Mouse (Mus musculus) forebrain, embryonic 12.5 days (tissue): Measurements from ENCODE around the gene Fam71f2. TPM values are rescaled to one million over a fixed set of nuclear protein-coding genes. Genes with fewer than 3 reads are reported as not detected.
A peak's percentile ranks its signal among the peaks of the same experiment; 100 is the strongest.

ENCODE experiments used
- ATAC-seq: fragments of 200-750 bp; cut with Nextera tagmentation; 2 replicates; pipeline ENCODE4 v1.8.0; 2017; ENCODE audit warnings: moderate TSS enrichment; ENCODE audit not compliant: low FRiP score
- H3K27ac ChIP-seq: fragments of 300-500 bp; sonication (generic); 2 replicates; pipeline ENCODE4 v1.5.1; 2016; ENCODE audit warnings: mild to moderate bottlenecking
- H3K27me3 ChIP-seq: fragments of 300-500 bp; sonication (generic); 2 replicates; pipeline ENCODE4 v1.6.1; 2016; ENCODE audit warnings: mild to moderate bottlenecking
- H3K36me3 ChIP-seq: fragments of 300-500 bp; sonication (generic); replicated peaks from 2 replicates; pipeline ENCODE4 v1.6.1; 2016; ENCODE audit warnings: mild to moderate bottlenecking
- H3K4me1 ChIP-seq: fragments of 300-500 bp; sonication (generic); 2 replicates; pipeline ENCODE4 v1.6.1; 2016
- H3K4me2 ChIP-seq: fragments of 300-500 bp; sonication (generic); 2 replicates; pipeline ENCODE4 v1.6.1; 2016; ENCODE audit warnings: mild to moderate bottlenecking, moderate library complexity
- H3K4me3 ChIP-seq: fragments of 300-500 bp; sonication (generic); replicated peaks from 2 replicates; pipeline ENCODE4 v1.5.1; 2016; ENCODE audit warnings: mild to moderate bottlenecking
- H3K9ac ChIP-seq: fragments of 300-500 bp; sonication (generic); 2 replicates; pipeline ENCODE4 v1.6.1; 2016; ENCODE audit warnings: mild to moderate bottlenecking
- H3K9me3 ChIP-seq: fragments of 300-500 bp; sonication (generic); 2 replicates; pipeline ENCODE4 v1.6.1; 2016
- WGBS: fragments of 180-500 bp; shearing (Covaris S2); methylation state at CpG from one replicate; pipeline ENCODE4 v1.1.7; 2016; 5-methylcytosine and 5-hydroxymethylcytosine counted together
- polyA plus RNA-seq: library from polyadenylated mRNA; unstranded; fragments of >200 nt; fragmentation: Nextera tagmentation; extraction: Ambion mirVana; gene quantifications from 2 replicates; pipeline ENCODE4 v1.2.1, GENCODE M21; 2016

The Fam71f2 gene
- polyA plus RNA-seq, 1 experiment from 2014 or later: 0.77 TPM

DNA sequence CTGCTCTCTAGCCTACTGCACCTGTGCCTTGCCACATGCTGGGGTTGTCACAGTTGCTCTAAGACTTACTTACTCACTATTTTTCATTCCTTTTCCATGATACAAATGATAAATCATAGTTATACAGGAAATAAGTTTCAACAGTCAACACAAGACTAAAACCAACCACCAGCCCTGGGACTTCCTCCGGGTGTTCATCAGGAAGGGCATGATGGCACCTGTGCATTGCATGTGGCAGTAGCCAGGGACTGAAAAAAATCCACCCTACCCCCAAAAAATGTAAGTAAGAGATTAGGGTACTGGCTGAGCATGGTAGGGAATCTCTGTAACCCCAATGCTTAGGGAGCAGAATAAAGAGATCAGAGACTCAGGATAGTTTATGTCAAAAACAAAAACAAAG, 20.0 kb upstream of the Fam71f2 start:
- 88% methylated on average over 1 of the region's 1 CpGs for WGBS
- Histone ChIP-seq H3K36me3 (no peaks in the 10 kb centered on the region), H3K27ac (no peak overlapping the region), H3K4me2 (no peak overlapping the region), H3K4me1 (peaks cover 7% of the 10 kb centered on the region), H3K27me3 (0 out of 2 replicates have a peak, but pooled peaks cover 3% of the 10 kb centered on the region), H3K9ac (no peak overlapping the region), H3K4me3 (no peak overlapping the region), H3K9me3 (no peaks in the 10 kb centered on the region)
- ATAC-seq: no peak

DNA sequence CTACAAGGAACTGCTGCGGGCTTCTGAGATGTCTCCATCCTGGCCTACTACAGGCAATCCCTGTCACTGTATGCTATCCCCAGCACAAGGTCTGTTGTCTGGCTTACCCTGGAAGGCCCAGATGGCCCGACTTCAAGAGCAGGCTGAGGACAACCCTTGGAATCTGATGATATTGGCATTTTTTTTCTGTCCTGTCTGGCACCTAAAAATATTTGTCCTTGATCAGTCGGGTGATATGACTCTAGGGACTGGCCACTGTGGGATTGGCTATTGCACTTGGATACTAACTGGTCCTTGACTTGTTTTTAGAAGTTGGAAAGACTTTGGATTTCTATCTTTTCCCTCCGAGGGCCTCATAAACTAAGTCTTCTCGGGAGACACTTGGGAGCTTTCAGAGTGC, 17.6 kb upstream of the Fam71f2 start:
- no peak overlapping the region for H3K9ac ChIP-seq
- 84% methylated on average over 5 of the region's 5 CpGs for WGBS
- no peak for ATAC-seq

DNA sequence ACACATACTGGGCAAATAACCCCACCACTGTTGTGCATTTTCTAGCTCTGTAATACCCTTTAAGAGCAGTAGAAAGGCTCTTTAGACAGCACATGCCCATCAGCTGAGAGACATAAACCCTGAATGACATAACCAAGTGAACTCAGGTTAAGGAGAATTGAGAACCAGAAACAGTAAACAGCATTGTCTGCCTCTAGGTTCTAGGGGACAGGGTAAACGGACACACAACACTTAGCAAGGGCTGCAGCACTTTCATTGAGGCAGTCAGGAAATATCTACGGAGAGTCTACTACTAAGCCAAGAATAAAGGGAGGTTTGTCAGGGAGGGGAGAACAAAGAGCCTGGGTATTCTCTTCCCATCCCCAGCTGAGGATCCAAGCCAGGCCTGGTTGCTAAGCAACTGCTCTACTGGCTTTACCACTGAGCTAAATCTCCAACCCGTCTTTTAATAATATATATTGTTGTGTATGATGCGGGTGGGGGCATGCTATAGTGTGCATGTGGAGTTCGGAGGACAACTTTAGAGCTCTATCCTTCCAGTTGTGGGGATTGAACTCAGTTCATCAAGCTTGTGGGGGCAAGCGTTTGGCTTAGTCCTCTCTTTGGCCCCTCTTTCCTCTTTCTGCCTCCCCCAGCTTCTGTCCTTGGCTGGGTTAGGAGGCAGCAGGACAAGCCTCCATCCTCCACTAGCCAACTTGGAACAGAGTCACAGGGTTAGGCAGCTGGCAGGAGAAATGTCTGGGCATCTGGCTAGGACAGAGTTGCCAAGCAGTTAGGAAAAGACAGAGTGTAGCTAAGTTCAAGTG, 15.5 kb upstream of the Fam71f2 start:
- no peak overlapping the region for H3K9ac ChIP-seq
- H3K9me3 ChIP-seq: no peaks in the 10 kb centered on the region
- no peak overlapping the region for H3K4me2 ChIP-seq
- H3K4me3 ChIP-seq: no peak overlapping the region
- no peak overlapping the region for H3K27ac ChIP-seq
- 44% methylated on average over 6 of the region's 6 CpGs for WGBS
- ATAC-seq: no peak
- peaks cover 7% of the 10 kb centered on the region for H3K4me1 ChIP-seq
- no peaks in the 10 kb centered on the region for H3K36me3 ChIP-seq
- H3K27me3 ChIP-seq: peaks cover 3% of the 10 kb centered on the region; the same call in 1 of the 2 replicates

More for the DNA sequence above, 17.6 kb upstream of the Fam71f2 start:
- peaks cover 7% of the 10 kb centered on the region for H3K4me1 ChIP-seq
- H3K9me3 ChIP-seq: no peaks in the 10 kb centered on the region
- no peak overlapping the region for H3K27ac ChIP-seq
- no peak overlapping the region for H3K4me2 ChIP-seq
- H3K36me3 ChIP-seq: no peaks in the 10 kb centered on the region
- no peak overlapping the region for H3K4me3 ChIP-seq
- peaks cover 3% of the 10 kb centered on the region; the same call in 1 of the 2 replicates for H3K27me3 ChIP-seq

DNA sequence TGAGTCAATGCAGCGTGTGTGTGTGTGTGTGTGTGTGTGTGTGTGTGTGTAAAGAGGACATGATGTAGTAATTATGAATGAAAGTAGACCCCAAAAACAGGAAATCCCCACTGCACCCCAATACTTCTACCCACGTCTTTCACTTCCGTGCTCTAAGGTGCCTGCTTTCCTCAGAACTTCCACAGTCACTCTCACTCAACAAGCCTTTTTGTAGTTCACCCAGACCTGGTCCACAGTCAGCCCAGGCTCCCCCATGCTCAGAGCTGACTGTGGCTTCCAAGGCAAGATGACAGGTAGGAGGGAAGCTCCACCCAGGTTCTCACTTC, 15.0 kb upstream of the Fam71f2 start:
- WGBS: 82% methylated on average over 3 of the region's 3 CpGs

DNA sequence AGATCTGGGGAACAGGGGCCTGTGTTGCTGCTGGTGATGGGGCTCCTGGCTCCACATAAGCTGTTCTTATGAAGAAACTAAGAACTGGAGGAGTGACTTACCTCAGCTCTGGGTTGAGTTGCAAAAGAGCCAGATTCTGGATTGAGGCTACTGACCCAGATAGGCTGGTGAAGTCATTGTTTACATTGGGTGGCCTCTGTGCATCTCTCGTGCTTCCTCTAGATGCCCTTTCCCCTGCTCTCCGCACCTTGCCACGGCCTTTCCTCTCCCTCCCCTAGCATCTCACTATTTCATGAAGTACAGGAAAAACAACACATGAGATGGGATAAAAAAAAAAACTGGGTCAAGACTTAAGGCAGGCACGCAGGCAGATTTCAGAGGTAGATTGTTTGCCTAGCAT, 12.5 kb upstream of the Fam71f2 start:
- H3K9ac ChIP-seq: no peak overlapping the region
- H3K27ac ChIP-seq: no peak overlapping the region
- H3K4me2 ChIP-seq: no peak overlapping the region
- H3K36me3 ChIP-seq: no peaks in the 10 kb centered on the region
- H3K4me1 ChIP-seq: peaks cover 11% of the 10 kb centered on the region
- H3K4me3 ChIP-seq: no peak overlapping the region
- ATAC-seq: no peak
- peaks cover 4% of the 10 kb centered on the region; the same call in 1 of the 2 replicates for H3K27me3 ChIP-seq
- H3K9me3 ChIP-seq: no peaks in the 10 kb centered on the region
- 78% methylated on average over 4 of the region's 4 CpGs for WGBS

More for the DNA sequence above, 15.0 kb upstream of the Fam71f2 start:
- ATAC-seq: no peak
- Histone ChIP-seq H3K4me2 (no peak overlapping the region), H3K27me3 (peaks cover 3% of the 10 kb centered on the region; the same call in 1 of the 2 replicates), H3K4me3 (no peak overlapping the region), H3K9ac (no peak overlapping the region), H3K9me3 (no peaks in the 10 kb centered on the region), H3K27ac (no peak overlapping the region), H3K36me3 (no peaks in the 10 kb centered on the region), H3K4me1 (peaks cover 7% of the 10 kb centered on the region)

DNA sequence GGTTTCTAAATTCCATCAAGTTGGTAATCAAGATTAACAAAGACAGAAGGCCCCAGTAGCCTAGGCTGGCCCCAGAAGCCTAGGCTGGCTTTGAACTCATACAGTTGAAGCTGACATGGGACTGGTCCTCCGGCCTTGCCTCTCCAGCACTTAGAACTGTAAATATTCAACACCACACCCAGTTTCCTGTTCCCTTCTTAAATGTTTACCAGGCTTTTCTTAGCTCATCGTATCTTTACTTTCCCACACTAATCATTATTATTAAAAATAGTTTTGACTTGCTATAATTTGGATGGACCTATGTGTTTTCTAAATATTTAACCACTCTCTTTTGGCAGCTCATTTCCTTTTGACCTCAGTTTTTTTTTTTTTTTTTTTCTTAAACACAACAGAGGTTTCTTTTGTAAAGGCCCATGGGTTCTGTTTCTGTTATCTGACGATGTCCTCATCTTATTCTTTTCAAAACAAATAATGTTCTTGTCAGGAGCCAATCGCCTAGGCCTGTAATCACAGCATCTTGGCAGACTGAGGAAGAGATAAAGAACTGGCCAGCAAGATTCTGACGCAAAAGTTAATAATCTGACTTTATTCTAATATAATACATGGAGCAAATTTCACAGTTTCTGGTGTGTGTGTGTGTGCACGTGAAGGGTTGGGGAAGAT, 10.3 kb upstream of the Fam71f2 start:
- 83% methylated on average over 6 of the region's 6 CpGs for WGBS
- Histone ChIP-seq H3K4me3 (no peak overlapping the region), H3K9ac (no peak overlapping the region), H3K27me3 (peaks cover 4% of the 10 kb centered on the region; the same call in 1 of the 2 replicates), H3K27ac (no peak overlapping the region), H3K4me2 (no peak overlapping the region), H3K36me3 (no peaks in the 10 kb centered on the region), H3K4me1 (peaks cover 15% of the 10 kb centered on the region), H3K9me3 (no peaks in the 10 kb centered on the region)
- no peak for ATAC-seq

DNA sequence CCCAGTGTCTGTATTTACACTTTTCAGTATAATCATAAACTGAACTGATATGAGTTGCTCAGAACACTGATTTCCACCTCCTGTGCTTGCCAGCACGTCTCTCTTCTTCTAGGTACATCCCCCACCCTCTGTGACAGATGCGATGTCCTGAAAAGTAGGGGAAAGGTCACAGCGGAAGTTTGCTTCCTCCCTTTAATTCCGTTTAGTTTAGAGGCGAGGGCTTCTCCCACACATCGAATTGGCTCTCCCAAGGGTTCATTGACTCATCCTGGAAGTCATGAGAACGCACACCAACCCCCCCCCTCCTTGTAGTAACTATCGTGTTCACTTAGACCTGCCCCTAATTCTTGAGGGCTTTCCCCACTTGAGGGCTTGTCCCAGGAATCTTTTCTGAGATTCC, 8.4 kb upstream of the Fam71f2 start:
- Histone ChIP-seq H3K4me2 (no peak overlapping the region), H3K4me3 (no peak overlapping the region), H3K36me3 (peaks cover 6% of the 10 kb centered on the region; the same call in 1 of the 2 replicates), H3K9me3 (no peaks in the 10 kb centered on the region), H3K27me3 (0 out of 2 replicates have a peak, but pooled peaks cover 4% of the 10 kb centered on the region), H3K4me1 (peaks cover 15% of the 10 kb centered on the region), H3K9ac (no peak overlapping the region), H3K27ac (no peak overlapping the region)
- 23% methylated on average over 8 of the region's 8 CpGs for WGBS
- ATAC-seq: no peak

DNA sequence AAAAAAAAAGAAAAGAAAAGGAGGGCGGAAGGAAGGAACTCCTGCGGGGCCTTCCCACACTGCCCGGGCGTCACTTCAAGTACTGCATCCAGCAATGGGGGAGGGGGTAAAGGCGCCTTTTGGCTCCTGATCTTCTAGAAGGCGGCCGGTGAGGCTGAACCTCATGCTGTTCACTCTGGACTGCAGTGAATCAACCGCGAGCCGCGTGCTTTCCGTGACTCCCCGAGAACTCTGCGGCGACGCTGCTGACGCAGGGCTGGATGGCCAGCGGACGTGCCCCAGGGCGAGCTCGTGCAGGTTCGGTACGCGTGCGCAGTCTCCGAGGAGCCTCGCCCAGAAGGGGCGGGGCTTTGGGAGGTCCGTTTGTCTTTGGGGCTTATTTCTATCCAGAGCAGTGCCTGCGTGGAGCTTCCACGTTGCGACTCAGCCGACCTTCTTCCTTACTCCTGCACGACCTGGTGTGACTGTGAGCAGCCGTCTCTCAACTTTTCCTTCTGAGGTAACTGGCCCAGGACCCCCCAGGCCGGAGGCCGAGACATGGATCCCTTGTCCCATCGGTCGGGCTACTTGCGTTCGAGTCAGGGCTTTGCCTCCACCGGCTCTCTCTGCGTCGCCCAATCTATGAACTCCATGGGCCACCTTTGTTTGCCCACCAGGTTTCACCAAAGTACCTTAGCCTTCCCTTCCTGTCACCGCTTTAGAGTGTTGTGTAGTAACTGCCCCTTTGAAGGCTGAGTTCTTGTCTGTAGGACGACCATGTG, 6.9 kb upstream of the Fam71f2 start, which contains the start of gene Hilpda:
Gene Hilpda, plus strand, starts transcription at position 177 of the 761 bp plus-strand sequence.
- WGBS: 1% methylated on average over 46 of the region's 46 CpGs
- H3K36me3 ChIP-seq: peaks cover 6% of the 10 kb centered on the region; the same call in 1 of the 2 replicates
- H3K27me3 ChIP-seq: 0 out of 2 replicates have a peak, but pooled peaks cover 4% of the 10 kb centered on the region
- H3K4me3 ChIP-seq: peak within 1 kb of the TSS; percentile 68
- H3K9ac ChIP-seq: peak within 1 kb of the TSS; percentile 79
- no peaks in the 10 kb centered on the region for H3K9me3 ChIP-seq
- peak within 1 kb of the TSS; percentile 69 for H3K4me2 ChIP-seq
- peak within 1 kb of the TSS; percentile 59; the same call in 1 of the 2 replicates for H3K27ac ChIP-seq
- peak; percentile 98 for ATAC-seq
- peaks cover 15% of the 10 kb centered on the region for H3K4me1 ChIP-seq

DNA sequence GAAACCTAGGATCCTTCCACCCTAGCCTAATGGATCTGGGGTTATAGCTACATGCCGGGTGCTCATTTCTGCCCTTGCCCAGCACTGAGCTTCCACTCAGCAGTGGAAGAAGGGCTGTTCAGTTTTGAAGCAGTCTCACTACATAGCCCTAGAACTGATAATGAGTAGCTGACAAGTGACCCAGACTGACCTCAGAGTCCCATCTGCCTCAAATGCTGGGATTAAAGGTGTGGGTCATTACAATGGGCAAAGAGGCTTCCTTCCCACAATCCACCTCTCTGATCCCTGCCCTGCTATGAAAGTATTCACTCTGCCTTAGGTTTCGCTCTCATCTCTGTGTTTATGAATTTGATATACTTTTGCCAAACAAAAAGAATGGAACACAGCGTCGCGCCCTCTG, 2.6 kb upstream of the Fam71f2 start:
- Histone ChIP-seq H3K27me3 (no peaks in the 10 kb centered on the region), H3K9me3 (no peaks in the 10 kb centered on the region), H3K27ac (no peak overlapping the region), H3K4me1 (peaks cover 12% of the 10 kb centered on the region), H3K9ac (no peak overlapping the region), H3K36me3 (peaks cover 6% of the 10 kb centered on the region; the same call in 1 of the 2 replicates), H3K4me2 (no peak overlapping the region), H3K4me3 (no peak overlapping the region)
- ATAC-seq: no peak
- 93% methylated on average over 5 of the region's 5 CpGs for WGBS

DNA sequence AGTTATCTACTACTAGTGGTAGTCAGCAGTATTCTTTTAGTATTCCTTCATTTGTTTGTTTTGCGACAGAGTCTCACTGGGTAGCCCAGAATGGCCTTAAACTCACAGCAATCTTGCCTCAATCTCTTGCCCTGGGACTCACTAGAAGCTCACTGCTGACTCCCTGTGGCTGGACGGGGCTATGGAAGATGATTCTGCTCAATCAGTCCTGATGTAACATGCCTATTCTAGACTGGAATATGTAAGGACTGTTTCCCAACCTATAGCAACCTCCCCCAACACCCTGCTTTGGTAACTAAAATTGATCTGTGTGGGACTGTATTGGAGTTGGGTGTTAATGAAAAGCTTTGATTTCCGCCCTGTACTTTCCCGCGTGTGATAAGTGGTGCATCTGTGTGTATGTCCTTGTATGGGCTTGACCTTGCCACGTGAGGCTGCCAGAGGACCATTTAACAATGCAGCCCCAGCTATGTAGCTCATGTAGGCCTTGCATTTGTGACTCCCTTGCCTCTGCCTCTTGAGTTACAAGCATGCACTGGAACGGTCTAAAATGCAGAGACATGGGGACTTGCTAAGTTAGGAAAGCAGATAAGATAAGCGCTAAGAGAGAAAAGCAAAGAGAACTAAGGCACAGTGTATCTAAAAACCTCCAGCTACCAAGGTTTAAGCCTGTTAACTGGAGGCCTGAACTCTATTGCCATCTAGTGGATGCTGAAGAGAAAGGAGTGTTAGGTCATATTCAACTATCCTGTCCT, 703 bp upstream of the Fam71f2 start:
- no peak overlapping the region for H3K9ac ChIP-seq
- 0 out of 2 replicates have a peak, but pooled peaks cover 4% of the 10 kb centered on the region for H3K4me1 ChIP-seq
- ATAC-seq: no peak
- H3K9me3 ChIP-seq: no peaks in the 10 kb centered on the region
- H3K36me3 ChIP-seq: peaks cover 6% of the 10 kb centered on the region; the same call in 1 of the 2 replicates
- H3K4me3 ChIP-seq: no peak overlapping the region
- peaks cover 3% of the 10 kb centered on the region; the same call in 1 of the 2 replicates for H3K27me3 ChIP-seq
- H3K4me2 ChIP-seq: no peak overlapping the region
- H3K27ac ChIP-seq: no peak overlapping the region
- 37% methylated on average over 8 of the region's 8 CpGs for WGBS

DNA sequence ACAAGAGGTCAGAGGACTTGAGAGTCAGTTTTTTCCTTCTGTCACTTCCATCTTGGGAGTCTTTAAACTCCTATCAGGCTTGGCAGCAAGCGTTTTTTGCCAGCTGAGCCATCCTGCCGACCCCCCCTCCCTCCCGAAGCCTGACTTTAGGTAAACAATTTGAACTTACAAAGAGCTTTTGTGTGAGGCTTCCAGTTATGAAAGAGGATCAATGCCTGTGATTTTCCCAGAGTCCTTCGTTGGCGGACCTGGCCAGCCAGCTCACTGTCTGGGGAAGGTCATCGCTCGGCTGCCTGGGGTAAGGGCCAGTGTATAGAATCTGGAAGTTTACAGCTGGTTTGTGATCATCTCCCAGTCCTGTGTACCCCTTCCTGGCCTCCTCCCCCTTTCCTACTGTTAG, 1.3 kb downstream of the Fam71f2 start:
- 32% methylated on average over 7 of the region's 7 CpGs for WGBS
- Histone ChIP-seq H3K27me3 (peaks cover 3% of the 10 kb centered on the region; the same call in 1 of the 2 replicates), H3K9me3 (no peaks in the 10 kb centered on the region), H3K4me1 (no peaks in the 10 kb centered on the region), H3K9ac (no peak overlapping the region), H3K27ac (no peak overlapping the region), H3K4me3 (no peak overlapping the region), H3K4me2 (no peak overlapping the region), H3K36me3 (no peaks in the 10 kb centered on the region)
- ATAC-seq: no peak
